Mouse (Mus musculus): ENCODE measurements around the gene Pde7b. TPM values are rescaled to one million over a fixed set of nuclear protein-coding genes. Genes with fewer than 3 reads are reported as not detected.
A peak's percentile ranks its signal among the peaks of the same experiment; 100 is the strongest.

The Pde7b gene
- polyA plus RNA-seq, 1 experiment from 2014 or later, result 0.42 TPM

DNA sequence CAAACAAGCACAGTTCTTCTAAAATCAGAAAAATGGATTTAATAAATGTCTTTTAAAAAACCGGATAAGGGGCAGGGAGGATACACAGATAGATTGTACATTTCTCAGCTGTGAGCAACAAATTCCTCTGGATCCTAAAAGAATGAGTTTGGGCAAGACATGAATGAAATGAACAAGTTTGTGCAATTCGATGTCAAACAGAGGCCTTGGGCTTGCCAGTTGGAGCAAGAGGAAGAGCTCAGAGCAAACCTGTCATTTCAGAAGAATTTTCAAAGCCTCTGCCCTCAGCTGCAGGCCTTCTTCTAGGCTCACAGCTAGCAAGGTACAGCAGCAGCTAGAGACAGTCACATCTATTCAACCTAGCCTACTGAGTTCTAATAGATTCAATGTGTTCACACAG lies 153.4 kb downstream of the Pde7b start:
- WGBS (ENCODE audit: insufficient replicate concordance), result 64% methylated on average over 2 of the region's 2 CpGs
- H3K9me3 ChIP-seq (replicated peaks), result no peaks in the 10 kb centered on the region
- H3K4me1 ChIP-seq, result no peaks in the 10 kb centered on the region

GRCm38 (mm10) chr10:20568630-20569029 lies 156.2 kb downstream of the Pde7b start:
- no peaks in the 10 kb centered on the region for H3K36me3 ChIP-seq
- H3K27me3 ChIP-seq (replicated peaks), result no peaks in the 10 kb centered on the region
- 81% methylated on average over 6 of the region's 6 CpGs for WGBS (ENCODE audit: insufficient replicate concordance)
- H3K9me3 ChIP-seq (replicated peaks), result no peaks in the 10 kb centered on the region
- no peak for ATAC-seq
- H3K27ac ChIP-seq, result no peak overlapping the region
- no peak overlapping the region for H3K4me3 ChIP-seq
- no peak overlapping the region for H3K4me2 ChIP-seq
- no peak overlapping the region for H3K9ac ChIP-seq
- H3K4me1 ChIP-seq, result no peaks in the 10 kb centered on the region

More for the DNA sequence above, 153.4 kb downstream of the Pde7b start:
- Histone ChIP-seq H3K27me3 (replicated peaks) (no peaks in the 10 kb centered on the region), H3K27ac (no peak overlapping the region), H3K4me2 (no peak overlapping the region), H3K36me3 (no peaks in the 10 kb centered on the region), H3K9ac (no peak overlapping the region), H3K4me3 (no peak overlapping the region)
- ATAC-seq, result no peak

- no peak overlapping the region for H3K4me3 ChIP-seq
- no peaks in the 10 kb centered on the region for H3K9me3 ChIP-seq (replicated peaks)
- no peak overlapping the region for H3K27ac ChIP-seq
- no peak overlapping the region for H3K4me2 ChIP-seq
- WGBS (ENCODE audit: insufficient replicate concordance), result 82% methylated on average over 5 of the region's 5 CpGs
- H3K36me3 ChIP-seq, result no peaks in the 10 kb centered on the region
- no peak for ATAC-seq
- no peaks in the 10 kb centered on the region for H3K4me1 ChIP-seq
- no peak overlapping the region for H3K9ac ChIP-seq
- H3K27me3 ChIP-seq (replicated peaks), result no peaks in the 10 kb centered on the region
These were observed 157.1 kb downstream of the Pde7b start for GRCm38 (mm10) chr10:20567684-20568236.

- H3K4me2 ChIP-seq, result no peak overlapping the region
- H3K9ac ChIP-seq, result no peak overlapping the region
- H3K4me3 ChIP-seq, result no peak overlapping the region
- no peaks in the 10 kb centered on the region for H3K9me3 ChIP-seq (replicated peaks)
- H3K27ac ChIP-seq, result no peak overlapping the region
- no peak for ATAC-seq
- 61% methylated on average over 7 of the region's 7 CpGs for WGBS (ENCODE audit: insufficient replicate concordance)
- no peaks in the 10 kb centered on the region for H3K27me3 ChIP-seq (replicated peaks)
- H3K4me1 ChIP-seq, result no peaks in the 10 kb centered on the region
- H3K36me3 ChIP-seq, result no peaks in the 10 kb centered on the region
These were observed 168.4 kb downstream of the Pde7b start for GRCm38 (mm10) chr10:20556477-20556876.

- Histone ChIP-seq H3K36me3 (no peaks in the 10 kb centered on the region), H3K9ac (no peak overlapping the region), H3K9me3 (replicated peaks) (no peaks in the 10 kb centered on the region), H3K4me2 (no peak overlapping the region), H3K4me1 (peaks cover 10% of the 10 kb centered on the region; the same call in 1 of the 2 replicates), H3K27me3 (replicated peaks) (peaks cover 16% of the 10 kb centered on the region), H3K27ac (no peak overlapping the region), H3K4me3 (no peak overlapping the region)
- ATAC-seq, result no peak
These were observed 173.5 kb downstream of the Pde7b start for GRCm38 (mm10) chr10:20551341-20551740.

DNA sequence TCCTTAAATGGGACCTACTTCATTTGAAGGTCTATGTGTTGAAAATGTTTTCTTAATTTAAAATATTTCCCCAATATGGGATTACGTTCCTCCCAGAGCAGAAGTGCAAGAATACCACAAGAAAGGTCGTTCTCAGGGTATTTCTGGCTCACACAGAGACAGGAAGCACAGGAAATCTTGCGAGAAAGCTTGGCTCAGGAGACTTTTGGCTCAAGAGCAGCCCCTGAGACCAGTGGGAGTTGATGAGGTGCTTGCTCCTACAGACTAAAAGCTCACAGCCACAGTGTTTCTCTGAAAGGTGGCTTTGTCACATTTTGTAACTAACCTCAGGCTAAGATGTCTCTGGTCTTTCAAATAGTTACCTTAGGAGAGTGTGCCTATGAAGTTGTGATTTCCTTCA lies 174.1 kb downstream of the Pde7b start:
- H3K27me3 ChIP-seq (replicated peaks), result peaks cover 20% of the 10 kb centered on the region
- WGBS (ENCODE audit: insufficient replicate concordance), result 28% methylated on average over 3 of the region's 3 CpGs
- no peak for ATAC-seq
- H3K36me3 ChIP-seq, result no peaks in the 10 kb centered on the region
- no peaks in the 10 kb centered on the region for H3K9me3 ChIP-seq (replicated peaks)
- no peak overlapping the region for H3K4me2 ChIP-seq
- H3K4me3 ChIP-seq, result no peak overlapping the region
- H3K9ac ChIP-seq, result no peak overlapping the region
- peaks cover 10% of the 10 kb centered on the region; the same call in 1 of the 2 replicates for H3K4me1 ChIP-seq
- H3K27ac ChIP-seq, result no peak overlapping the region

DNA sequence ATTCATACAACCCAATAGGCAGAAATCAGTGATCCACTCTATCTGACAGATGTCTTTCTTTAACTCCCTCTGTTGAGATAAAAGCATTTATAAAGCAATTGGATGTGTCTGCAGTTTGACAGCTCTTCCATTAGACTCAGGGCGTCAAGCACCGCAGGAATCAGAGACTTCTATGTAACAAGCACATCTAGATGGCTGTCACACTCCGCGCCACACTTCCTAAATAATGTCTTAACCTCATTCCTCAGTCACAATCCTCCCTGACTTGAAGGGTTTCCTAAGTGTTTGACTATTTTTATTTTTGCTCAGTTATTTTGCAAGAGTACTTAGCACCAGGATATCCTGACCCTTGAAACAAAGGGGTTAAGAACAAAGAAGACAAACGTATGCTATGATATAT lies 174.7 kb downstream of the Pde7b start:
- Histone ChIP-seq H3K4me3 (no peak overlapping the region), H3K4me2 (no peak overlapping the region), H3K9me3 (replicated peaks) (no peaks in the 10 kb centered on the region), H3K4me1 (peaks cover 10% of the 10 kb centered on the region; the same call in 1 of the 2 replicates), H3K36me3 (no peaks in the 10 kb centered on the region), H3K27ac (no peak overlapping the region), H3K27me3 (replicated peaks) (peaks cover 20% of the 10 kb centered on the region), H3K9ac (no peak overlapping the region)
- WGBS (ENCODE audit: insufficient replicate concordance), result 62% methylated on average over 5 of the region's 5 CpGs
- ATAC-seq, result no peak

- Histone ChIP-seq H3K4me2 (peak overlapping the region; percentile 66), H3K9ac (no peak overlapping the region), H3K4me3 (no peak overlapping the region), H3K27ac (no peak overlapping the region), H3K27me3 (replicated peaks) (peaks cover 20% of the 10 kb centered on the region), H3K36me3 (no peaks in the 10 kb centered on the region), H3K9me3 (replicated peaks) (no peaks in the 10 kb centered on the region), H3K4me1 (peaks cover 10% of the 10 kb centered on the region; the same call in 1 of the 2 replicates)
- no peak for ATAC-seq
- WGBS (ENCODE audit: insufficient replicate concordance), result 44% methylated on average over 13 of the region's 13 CpGs
These were observed 175.8 kb downstream of the Pde7b start for GRCm38 (mm10) chr10:20548833-20549710.

GRCm38 (mm10) chr10:20547951-20548551 lies 176.8 kb downstream of the Pde7b start:
- Histone ChIP-seq H3K9ac (no peak overlapping the region; the same call in 1 of the 2 replicates), H3K27ac (0 out of 2 replicates have a peak overlapping the region, but pooled peaks have one; percentile 40), H3K9me3 (replicated peaks) (no peaks in the 10 kb centered on the region), H3K4me1 (peaks cover 10% of the 10 kb centered on the region; the same call in 1 of the 2 replicates), H3K4me3 (peak overlapping the region; percentile 35), H3K27me3 (replicated peaks) (peaks cover 20% of the 10 kb centered on the region), H3K4me2 (peak overlapping the region; percentile 66), H3K36me3 (no peaks in the 10 kb centered on the region)
- no peak for ATAC-seq
- WGBS (ENCODE audit: insufficient replicate concordance), result 3% methylated on average over 19 of the region's 19 CpGs

DNA sequence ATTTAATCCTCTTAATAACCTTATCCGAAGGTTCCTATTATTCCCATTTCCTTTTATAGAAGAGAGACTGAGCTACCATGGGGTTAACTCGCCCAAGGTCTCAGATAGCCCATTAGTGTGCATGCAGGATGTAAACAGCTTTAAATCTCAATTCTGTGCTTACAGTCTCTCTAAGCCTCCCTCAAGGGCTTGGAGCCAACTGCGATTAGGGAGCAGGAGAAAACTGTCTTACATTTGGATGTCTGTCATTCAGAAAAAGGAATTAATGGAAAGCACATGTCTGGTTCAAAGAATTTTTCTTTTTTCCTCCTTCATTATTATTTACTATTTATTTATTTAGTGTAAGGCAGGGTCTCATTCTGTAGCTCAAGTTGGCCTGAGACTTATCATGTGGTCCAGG lies 181.8 kb downstream of the Pde7b start:
- H3K36me3 ChIP-seq, result no peaks in the 10 kb centered on the region
- H3K4me3 ChIP-seq, result no peak overlapping the region
- H3K4me2 ChIP-seq, result no peak overlapping the region
- H3K4me1 ChIP-seq, result 0 out of 2 replicates have a peak, but pooled peaks cover 4% of the 10 kb centered on the region
- no peak overlapping the region for H3K27ac ChIP-seq
- 57% methylated on average over 3 of the region's 3 CpGs for WGBS (ENCODE audit: insufficient replicate concordance)
- ATAC-seq, result no peak
- H3K9me3 ChIP-seq (replicated peaks), result no peaks in the 10 kb centered on the region
- H3K27me3 ChIP-seq (replicated peaks), result peaks cover 22% of the 10 kb centered on the region; the same call in 1 of the 2 replicates
- H3K9ac ChIP-seq, result no peak overlapping the region

- H3K9ac ChIP-seq, result no peak overlapping the region
- 0 out of 2 replicates have a peak, but pooled peaks cover 8% of the 10 kb centered on the region for H3K4me1 ChIP-seq
- no peaks in the 10 kb centered on the region for H3K27me3 ChIP-seq (replicated peaks)
- no peaks in the 10 kb centered on the region for H3K36me3 ChIP-seq
- no peaks in the 10 kb centered on the region for H3K9me3 ChIP-seq (replicated peaks)
- ATAC-seq, result no peak
- no peak overlapping the region for H3K4me3 ChIP-seq
- WGBS (ENCODE audit: insufficient replicate concordance), result 16% methylated on average over 5 of the region's 5 CpGs
- no peak overlapping the region for H3K4me2 ChIP-seq
- no peak overlapping the region for H3K27ac ChIP-seq
These were observed 191.1 kb downstream of the Pde7b start for GRCm38 (mm10) chr10:20533811-20534210.

- H3K4me3 ChIP-seq, result no peak overlapping the region
- H3K4me1 ChIP-seq, result 0 out of 2 replicates have a peak, but pooled peaks cover 8% of the 10 kb centered on the region
- H3K27me3 ChIP-seq (replicated peaks), result no peaks in the 10 kb centered on the region
- H3K36me3 ChIP-seq, result no peaks in the 10 kb centered on the region
- H3K4me2 ChIP-seq, result no peak overlapping the region
- no peak for ATAC-seq
- no peak overlapping the region for H3K9ac ChIP-seq
- H3K9me3 ChIP-seq (replicated peaks), result no peaks in the 10 kb centered on the region
- H3K27ac ChIP-seq, result no peak overlapping the region
- WGBS (ENCODE audit: insufficient replicate concordance), result 37% methylated on average over 5 of the region's 5 CpGs
These were observed 193.0 kb downstream of the Pde7b start for GRCm38 (mm10) chr10:20531921-20532320.
